Mouse (Mus musculus) regulatory T cell (primary cell): ENCODE measurements around the gene Smco1.
"Not testable (repeated sequence)": the region's sequence is repeated elsewhere in the genome, so short reads cannot be mapped to it uniquely, and the experiment has no call there.

Source experiments
- in situ Hi-C: fragments of 300-600 bp; cut with MboI, MseI; formaldehyde crosslinking; loops from one replicate; pipeline ENCODE4 v1.15.1; 2025; ENCODE audit warnings: high pct_unique_total_duplicates

Smco1 gene

GRCm38 (mm10) chr16:32271291-32271690, at the start of gene Smco1:
TSS of gene Smco1 (plus strand) at chr16:32271468.
- in situ Hi-C loops, result no loop called here

- in situ Hi-C loops, result no loop called here
Measured at GRCm38 (mm10) chr16:32221803-32222202, 49.5 kb upstream of the Smco1 start.

GRCm38 (mm10) chr16:32222399-32222798, 48.9 kb upstream of the Smco1 start:
- in situ Hi-C loops, result no loop called here

GRCm38 (mm10) chr16:32232050-32232449, 39.2 kb upstream of the Smco1 start:
- in situ Hi-C loops, result not testable (repeated sequence)

GRCm38 (mm10) chr16:32237930-32238680, 33.2 kb upstream of the Smco1 start:
- in situ Hi-C loops, result no loop called here

- in situ Hi-C loops, result loop anchor here (10.0 kb wide), 1 partner anchor 125 kb away; no protein-coding TSS in a partner anchor
Measured at GRCm38 (mm10) chr16:32239428-32240312, 31.6 kb upstream of the Smco1 start.

- in situ Hi-C loops, result loop anchor here (10.0 kb wide), 1 partner anchor 129 kb away; no protein-coding TSS in a partner anchor
Measured at GRCm38 (mm10) chr16:32243901-32244300, 27.4 kb upstream of the Smco1 start.

- in situ Hi-C loops, result loop anchor here (10.0 kb wide), 1 partner anchor 132 kb away; no protein-coding TSS in a partner anchor
Measured at GRCm38 (mm10) chr16:32246351-32246791, 24.9 kb upstream of the Smco1 start.

- in situ Hi-C loops, result loop anchor here (10.0 kb wide), 1 partner anchor 132 kb away; no protein-coding TSS in a partner anchor
Measured at GRCm38 (mm10) chr16:32246952-32247370, 24.3 kb upstream of the Smco1 start, which contains the start of the genes Fbxo45 and Wdr53. TSS of gene Fbxo45 (minus strand) at chr16:32247158. TSS of gene Wdr53 (plus strand) at chr16:32247227.

- in situ Hi-C loops, result not testable (repeated sequence)
Measured at GRCm38 (mm10) chr16:32264225-32264624, 7.0 kb upstream of the Smco1 start.

- in situ Hi-C loops, result no loop called here
Measured at GRCm38 (mm10) chr16:32273338-32273737, 2.1 kb downstream of the Smco1 start.

- in situ Hi-C loops, result no loop called here
Measured at GRCm38 (mm10) chr16:32275041-32275440, 3.8 kb downstream of the Smco1 start.

GRCm38 (mm10) chr16:32275830-32276229, 4.6 kb downstream of the Smco1 start:
- in situ Hi-C loops, result no loop called here

GRCm38 (mm10) chr16:32277308-32278256, 6.3 kb downstream of the Smco1 start, which contains the start of gene Rnf168:
TSS of gene Rnf168 (plus strand) at chr16:32277459.
- in situ Hi-C loops, result no loop called here

- in situ Hi-C loops, result no loop called here
Measured at GRCm38 (mm10) chr16:32278396-32278795, 7.1 kb downstream of the Smco1 start.

- in situ Hi-C loops, result loop anchor here (5.0 kb wide), 1 partner anchor 42 kb away; no protein-coding TSS in a partner anchor
Measured at GRCm38 (mm10) chr16:32280211-32280610, 8.9 kb downstream of the Smco1 start.

- in situ Hi-C loops, result loop anchor here (5.0 kb wide), 1 partner anchor 40 kb away; no protein-coding TSS in a partner anchor
Measured at GRCm38 (mm10) chr16:32282608-32283007, 11.3 kb downstream of the Smco1 start.

- in situ Hi-C loops, result no loop called here
Measured at GRCm38 (mm10) chr16:32291821-32292220, 20.6 kb downstream of the Smco1 start.

- in situ Hi-C loops, result not testable (repeated sequence)
Measured at GRCm38 (mm10) chr16:32299617-32300016, 28.3 kb downstream of the Smco1 start.

- in situ Hi-C loops, result no loop called here
Measured at GRCm38 (mm10) chr16:32303046-32303445, 31.8 kb downstream of the Smco1 start.

GRCm38 (mm10) chr16:32303886-32304285, 32.6 kb downstream of the Smco1 start:
- in situ Hi-C loops, result no loop called here
